Mouse (Mus musculus) CH12.LX (cell line): ENCODE measurements around the gene Rnf8. TPM values are rescaled to one million over a fixed set of nuclear protein-coding genes. Genes with fewer than 3 reads are reported as not detected.

Source experiments
- DNase-seq: peaks from one replicate; pipeline ENCODE4 v3.0.0-alpha.2; 2013; ENCODE audit errors: extremely low read depth
- H3K27ac ChIP-seq: 2 replicates; pipeline ENCODE4 v1.5.1; 2012; ENCODE audit warnings: low read depth, mild to moderate bottlenecking, control low read depth, moderate library complexity; ENCODE audit not compliant: insufficient read depth
- H3K27me3 ChIP-seq: replicated peaks from 2 replicates; pipeline ENCODE3; 2012; ENCODE audit warnings: inconsistent platforms
- H3K36me3 ChIP-seq, 2 experiments: replicated peaks in 1 of 2; 2 replicates each; pipeline versions ENCODE3 to v1.6.1; 2012; ENCODE audit warnings: inconsistent platforms in 1 of 2, low read length in 1 of 2, mild to moderate bottlenecking in 1 of 2, mixed read lengths in 1 of 2, moderate library complexity in 1 of 2; ENCODE audit not compliant: control insufficient read depth in 1 of 2, insufficient read depth in 1 of 2
- H3K4me1 ChIP-seq, 2 experiments: 2 replicates each; pipeline ENCODE4 v1.6.1; 2012; ENCODE audit warnings: inconsistent platforms in 1 of 2, moderate library complexity in 1 of 2; ENCODE audit not compliant: insufficient read depth in 2 of 2, control insufficient read depth in 1 of 2
- H3K4me2 ChIP-seq: 2 replicates; pipeline ENCODE4 v1.6.1; 2012; ENCODE audit warnings: low read depth, mild to moderate bottlenecking, control low read depth; ENCODE audit not compliant: poor library complexity, insufficient read depth, severe bottlenecking
- H3K4me3 ChIP-seq, 3 experiments: fragments of 150-350 bp in 1 of 3; sonication (generic) in 1 of 3; replicated peaks in 1 of 3; 2 replicates each; pipeline versions ENCODE3 to v1.5.1; 2011 to 2012; ENCODE audit warnings: low read depth in 2 of 3, low read length in 2 of 3, mild to moderate bottlenecking in 2 of 3, moderate library complexity in 2 of 3, control low read depth in 1 of 3, improper control_type of control experiment in 1 of 3, inconsistent platforms in 1 of 3, mixed read lengths in 1 of 3; ENCODE audit not compliant: poor library complexity in 1 of 3
- H3K79me2 ChIP-seq: replicated peaks from 2 replicates; pipeline ENCODE4 v1.6.1; 2012; ENCODE audit warnings: mild to moderate bottlenecking, moderate library complexity; ENCODE audit not compliant: control insufficient read depth, poor library complexity, insufficient read depth, severe bottlenecking; ENCODE audit errors: extremely low read depth
- H3K9ac ChIP-seq: 2 replicates; pipeline ENCODE4 v1.6.1; 2012; ENCODE audit warnings: low read depth, mild to moderate bottlenecking, control low read depth, moderate library complexity; ENCODE audit not compliant: insufficient read depth
- H3K9me3 ChIP-seq: replicated peaks from 2 replicates; pipeline ENCODE3; 2012; ENCODE audit warnings: low read length, inconsistent platforms, mixed read lengths
- CHD2 ChIP-seq: IDR thresholded peaks from 2 replicates; pipeline ENCODE4 v1.6.1; 2011; ENCODE audit warnings: low read length, improper control_type of control experiment
- E2F4 ChIP-seq: IDR thresholded peaks from 2 replicates; pipeline ENCODE4 v1.6.1; 2011; ENCODE audit warnings: low read depth, low read length, improper control_type of control experiment; ENCODE audit not compliant: insufficient replicate concordance
- EP300 ChIP-seq: IDR thresholded peaks from 2 replicates; pipeline ENCODE4 v1.6.1; 2011; ENCODE audit warnings: low read length, improper control_type of control experiment
- GABPA ChIP-seq: IDR thresholded peaks from 2 replicates; pipeline ENCODE4 v1.6.1; 2012; ENCODE audit warnings: low read depth, low read length, improper control_type of control experiment, inconsistent platforms; ENCODE audit not compliant: insufficient replicate concordance
- HCFC1 ChIP-seq: IDR thresholded peaks from 2 replicates; pipeline ENCODE4 v1.6.1; 2012; ENCODE audit warnings: low read depth, mild to moderate bottlenecking, inconsistent platforms, low read length, improper control_type of control experiment
- IRF4 ChIP-seq: IDR thresholded peaks from 2 replicates; pipeline ENCODE4 v1.6.1; 2014; ENCODE audit warnings: low read depth, mild to moderate bottlenecking, inconsistent platforms, low read length, improper control_type of control experiment
- JUN ChIP-seq: IDR thresholded peaks from 2 replicates; pipeline ENCODE4 v1.6.1; 2011; ENCODE audit warnings: low read depth, mild to moderate bottlenecking, low read length, improper control_type of control experiment, moderate library complexity; ENCODE audit not compliant: insufficient read depth
- JUND ChIP-seq: conservative IDR thresholded peaks from 2 replicates; pipeline ENCODE4 v1.6.1; 2011; ENCODE audit warnings: low read depth, low read length, improper control_type of control experiment
- MAFK ChIP-seq: IDR thresholded peaks from 2 replicates; pipeline ENCODE4 v1.6.1; 2011; ENCODE audit warnings: low read length, improper control_type of control experiment; ENCODE audit not compliant: insufficient replicate concordance
- MAX ChIP-seq: IDR thresholded peaks from 2 replicates; pipeline ENCODE4 v1.6.1; 2011; ENCODE audit warnings: low read length, improper control_type of control experiment
- MEF2A ChIP-seq: IDR thresholded peaks from 2 replicates; pipeline ENCODE4 v1.6.1; 2014; ENCODE audit warnings: low read depth, mild to moderate bottlenecking, inconsistent platforms, low read length, improper control_type of control experiment, borderline replicate concordance
- MXI1 ChIP-seq: IDR thresholded peaks from 2 replicates; pipeline ENCODE4 v1.6.1; 2011; ENCODE audit warnings: mild to moderate bottlenecking, low read depth, low read length, improper control_type of control experiment
- NELFE ChIP-seq: IDR thresholded peaks from 2 replicates; pipeline ENCODE4 v1.6.1; 2011; ENCODE audit warnings: low read depth, low read length, improper control_type of control experiment
- NRF1 ChIP-seq: IDR thresholded peaks from 2 replicates; pipeline ENCODE4 v1.6.1; 2014; ENCODE audit warnings: low read depth, mild to moderate bottlenecking, inconsistent platforms, low read length, improper control_type of control experiment, moderate library complexity
- PAX5 ChIP-seq: IDR thresholded peaks from 2 replicates; pipeline ENCODE4 v1.6.1; 2012; ENCODE audit warnings: low read length, inconsistent platforms, mixed read lengths
- POLR2A ChIP-seq: IDR thresholded peaks from 2 replicates; pipeline ENCODE4 v1.6.1; 2011; ENCODE audit warnings: low read depth, mild to moderate bottlenecking, improper control_type of control experiment, low read length
- POLR2AphosphoS2 ChIP-seq: IDR thresholded peaks from 2 replicates; pipeline ENCODE4 v1.6.1; 2011; ENCODE audit warnings: low read depth, low read length, improper control_type of control experiment
- RAD21 ChIP-seq: IDR thresholded peaks from 2 replicates; pipeline ENCODE4 v1.6.1; 2011; ENCODE audit warnings: low read depth, mild to moderate bottlenecking, low read length, improper control_type of control experiment, moderate library complexity
- SIN3A ChIP-seq: IDR thresholded peaks from 2 replicates; pipeline ENCODE4 v1.6.1; 2012; ENCODE audit warnings: low read length, improper control_type of control experiment, inconsistent platforms
- SMC3 ChIP-seq: IDR thresholded peaks from 2 replicates; pipeline ENCODE4 v1.6.1; 2011; ENCODE audit warnings: low read depth, low read length, improper control_type of control experiment
- TBP ChIP-seq: conservative IDR thresholded peaks from 2 replicates; pipeline ENCODE4 v1.6.1; 2011; ENCODE audit warnings: low read depth, low read length, improper control_type of control experiment
- TCF12 ChIP-seq: IDR thresholded peaks from 2 replicates; pipeline ENCODE4 v1.6.1; 2014; ENCODE audit warnings: low read depth, mild to moderate bottlenecking, inconsistent platforms, low read length, improper control_type of control experiment
- UBTF ChIP-seq: IDR thresholded peaks from 2 replicates; pipeline ENCODE4 v1.6.1; 2012; ENCODE audit warnings: low read depth, mild to moderate bottlenecking, inconsistent platforms, low read length, improper control_type of control experiment, moderate library complexity
- ZC3H11A ChIP-seq: IDR thresholded peaks from 2 replicates; pipeline ENCODE4 v1.6.1; 2012; ENCODE audit warnings: low read depth, mild to moderate bottlenecking, inconsistent platforms, low read length, improper control_type of control experiment
- ZMIZ1 ChIP-seq: IDR thresholded peaks from 2 replicates; pipeline ENCODE4 v1.6.1; 2012; ENCODE audit warnings: low read depth, mild to moderate bottlenecking, inconsistent platforms, low read length, improper control_type of control experiment
- dilution Hi-C: fragments of 300-500 bp; cut with MboI; formaldehyde crosslinking; loops from 2 replicates; pipeline ENCODE4 v1.14.3; 2020; ENCODE audit warnings: low sequenced_read_pairs; ENCODE audit not compliant: extremely low pct_unique_long_range_greater_than_20kb, extremely low pct_ligation_motif_present
- in situ Hi-C: fragments of 300-500 bp; cut with MboI; formaldehyde crosslinking; loops from 3 replicates; pipeline ENCODE4 v1.14.3; 2019; ENCODE audit warnings: low sequenced_read_pairs, low pct_ligation_motif_present, low pct_unique_long_range_greater_than_20kb, mixed read lengths
- polyA plus RNA-seq: library from polyadenylated mRNA; unstranded; fragments of >175 nt; gene quantifications from 2 replicates; pipeline ENCODE4 v1.2.1, GENCODE M21; 2012; ENCODE audit warnings: low read depth; ENCODE audit not compliant: insufficient read length
- total RNA-seq, 2 experiments: library from RNA; depleted of rRNA; stranded (reverse); fragments of 300-350 nt in 1 of 2; fragments of >200 nt in 1 of 2; gene quantifications; 2 replicates each; pipeline ENCODE4 v1.2.3; 2012 to 2014

Gene Rnf8
- total and polyA plus RNA-seq, 3 experiments: 29.9 to 38.8 (median 35.4) TPM

GRCm38 (mm10) chr17:29615024-29615551 lies 498 bp downstream of the Rnf8 start:
- Histone ChIP-seq H3K4me2 (peak overlapping the region; percentile 73), H3K9ac (peak overlapping the region; percentile 78), H3K27ac (peak overlapping the region; percentile 76), H3K36me3 (peaks cover 8 to 34% of the 10 kb centered on the region in 2 experiments), H3K27me3 (no peaks in the 10 kb centered on the region), H3K79me2 (peaks cover 29% of the 10 kb centered on the region), H3K4me1 (peaks cover 5 to 26% of the 10 kb centered on the region in 2 experiments), H3K4me3 (peak overlapping the region; percentile 81 to 94 (median 85)), H3K9me3 (no peaks in the 10 kb centered on the region)
- in situ Hi-C loops (loop anchor here (25.0 kb wide), 1 partner anchor 247 kb away; no protein-coding TSS in a partner anchor), dilution Hi-C loops (no loop called here)
- TF ChIP-seq POLR2AphosphoS2 (0 out of 2 replicates have a peak, but pooled peaks have one; percentile 11), PAX5 (no peak), TBP (no peak), ZMIZ1 (no peak), EP300 (no peak), MAX (no peak), UBTF (peak; percentile 86; the same call in 1 of the 2 replicates), NRF1 (no peak)
- DNase-seq: peak; percentile 12

- no peak overlapping the region for H3K27ac ChIP-seq
- H3K27me3 ChIP-seq: no peaks in the 10 kb centered on the region
- peaks cover 29% of the 10 kb centered on the region for H3K79me2 ChIP-seq
- dilution Hi-C loops (no loop called here), in situ Hi-C loops (loop anchor here (25.0 kb wide), 1 partner anchor 247 kb away; no protein-coding TSS in a partner anchor)
- peak; percentile 9 for DNase-seq
- peak overlapping the region; percentile 73 for H3K4me2 ChIP-seq
- peaks cover 8 to 36% of the 10 kb centered on the region in 2 experiments for H3K36me3 ChIP-seq
- H3K4me3 ChIP-seq: peak overlapping the region; percentile 81 to 94 (median 85)
- no peak for TF ChIP-seq ZC3H11A
- 0 out of 2 replicates have a peak, but pooled peaks have one; percentile 19 for TF ChIP-seq SIN3A
- peak overlapping the region; percentile 78 for H3K9ac ChIP-seq
- H3K9me3 ChIP-seq: no peaks in the 10 kb centered on the region
- H3K4me1 ChIP-seq: peaks cover 5 to 26% of the 10 kb centered on the region in 2 experiments
Measured at GRCm38 (mm10) chr17:29615616-29616015, 1.0 kb downstream of the Rnf8 start.

GRCm38 (mm10) chr17:29619231-29619630 lies 4.6 kb downstream of the Rnf8 start:
- peaks cover 29% of the 10 kb centered on the region for H3K79me2 ChIP-seq
- dilution Hi-C loops (no loop called here), in situ Hi-C loops (loop anchor here (25.0 kb wide), 1 partner anchor 243 kb away; no protein-coding TSS in a partner anchor)
- no peak overlapping the region for H3K27ac ChIP-seq
- H3K4me1 ChIP-seq: peaks cover 5 to 23% of the 10 kb centered on the region in 2 experiments
- no peak overlapping the region for H3K9ac ChIP-seq
- no peaks in the 10 kb centered on the region for H3K9me3 ChIP-seq
- no peaks in the 10 kb centered on the region for H3K27me3 ChIP-seq
- H3K4me2 ChIP-seq: no peak overlapping the region
- no peak for DNase-seq
- H3K4me3 ChIP-seq: no peak overlapping the region
- peaks cover 32 to 71% of the 10 kb centered on the region in 2 experiments for H3K36me3 ChIP-seq
- TF ChIP-seq JUN: no peak
- no peak for TF ChIP-seq E2F4
- TF ChIP-seq IRF4: no peak
- no peak for TF ChIP-seq RAD21
- TF ChIP-seq GABPA: no peak
- no peak for TF ChIP-seq TCF12
- TF ChIP-seq HCFC1: no peak
- no peak for TF ChIP-seq MAFK
- no peak for TF ChIP-seq JUND
- TF ChIP-seq POLR2A: no peak
- no peak for TF ChIP-seq CHD2
- TF ChIP-seq EP300: no peak
- TF ChIP-seq MXI1: no peak
- TF ChIP-seq NELFE: no peak
- no peak for TF ChIP-seq POLR2AphosphoS2
- TF ChIP-seq SMC3: no peak
- no peak for TF ChIP-seq TBP
- TF ChIP-seq MEF2A: no peak
